Mouse (Mus musculus) heart, adult 9 months (tissue): ENCODE measurements at regions not wholly inside any gene's neighbourhood (a gene's known extent, or its start where the extent isn't known, plus 50 kb on each side); places are given as distances from the start of the nearest gene placed in this dataset.

Experiments used
- DNase-seq, 2 experiments: peaks; one replicate each; pipeline ENCODE4 v3.0.0; 2022; ENCODE audit warnings: low spot score in 2 of 2

DNA sequence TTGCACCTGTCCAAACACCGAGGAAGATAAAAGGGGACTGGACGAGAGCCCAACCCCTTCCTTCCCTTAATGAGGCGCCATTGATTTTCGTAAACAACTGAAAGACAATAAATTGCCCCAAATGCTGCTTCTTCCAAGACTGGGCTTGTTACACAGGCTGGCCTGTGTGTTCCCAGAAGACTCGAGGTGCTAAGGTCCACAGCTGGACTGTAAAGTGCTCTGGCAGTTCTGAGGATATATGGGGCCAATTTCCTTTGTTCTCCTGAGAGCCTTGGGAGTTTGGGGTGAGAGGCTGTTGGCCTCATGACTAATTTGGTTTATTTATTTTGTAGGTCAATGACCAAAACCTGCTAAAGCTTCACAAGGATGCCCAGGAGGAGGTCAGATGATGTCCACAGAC lies 377.3 kb upstream of the Prickle1 start:
- no peak for DNase-seq

DNA sequence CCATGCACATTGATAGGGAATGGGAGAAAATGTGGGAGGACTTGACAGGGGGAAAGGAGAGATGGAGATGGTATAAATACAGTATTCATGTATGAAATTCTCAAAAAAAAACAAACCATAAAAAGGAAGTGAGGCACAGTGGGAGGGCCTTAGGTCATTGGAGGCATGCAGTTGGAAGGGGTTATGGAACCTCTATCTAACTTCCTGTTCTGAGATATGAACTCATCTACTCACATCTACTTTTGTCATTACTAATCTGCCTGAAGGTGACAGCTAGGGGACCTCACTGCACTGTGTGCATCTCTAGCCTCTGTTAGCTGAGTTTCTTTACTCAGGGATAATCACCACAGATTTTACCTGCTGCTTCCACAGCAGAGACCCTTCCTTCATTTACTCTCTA lies 366.3 kb upstream of the Prickle1 start:
- no peak for DNase-seq

- DNase-seq = no peak
These were observed 364.2 kb upstream of the Prickle1 start for GRCm38 (mm10) chr15:93959931-93960330.

DNA sequence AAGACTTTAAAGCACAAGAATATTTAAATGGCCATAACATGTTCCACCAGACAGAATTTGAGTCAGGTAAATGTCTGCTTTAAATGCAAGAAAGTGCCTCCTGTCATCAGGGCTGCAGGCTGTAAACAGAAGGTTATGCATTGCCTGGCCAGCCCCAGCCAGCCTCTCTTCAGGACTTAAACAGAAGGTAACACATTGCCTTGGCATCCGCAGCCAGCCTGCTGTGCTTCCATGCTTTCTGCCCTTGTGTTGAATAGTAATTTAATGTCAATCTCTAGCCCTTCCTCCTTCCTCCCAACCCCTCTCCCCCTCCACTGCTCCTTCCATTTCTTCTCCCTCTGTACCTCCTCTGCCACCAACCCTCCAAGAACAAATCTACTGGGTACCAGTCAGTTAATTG lies 362.4 kb upstream of the Prickle1 start:
- no peak for DNase-seq

- no peak for DNase-seq
These were observed 361.1 kb upstream of the Prickle1 start for GRCm38 (mm10) chr15:93956801-93957200.

DNA sequence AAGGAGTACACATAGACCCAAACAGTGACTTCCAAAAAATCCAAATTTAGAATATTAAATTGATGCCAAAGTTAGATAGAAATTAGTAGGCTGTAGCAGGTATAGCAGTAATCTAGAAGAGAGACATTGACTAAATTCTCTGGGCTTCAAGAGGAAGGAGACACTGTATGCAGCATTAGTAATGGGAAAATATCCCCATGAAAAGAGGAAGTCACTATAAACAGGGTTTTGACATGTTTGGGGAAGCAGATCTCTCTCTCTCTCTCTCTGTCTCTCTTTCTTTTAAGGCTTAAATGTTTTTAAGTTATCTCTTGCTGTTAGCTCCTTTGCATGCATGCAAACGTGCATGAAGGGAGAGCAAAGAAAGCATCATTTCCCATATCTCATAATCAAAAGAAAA lies 357.9 kb upstream of the Prickle1 start:
- DNase-seq = no peak

- DNase-seq = no peak
These were observed 354.8 kb upstream of the Prickle1 start for GRCm38 (mm10) chr15:93950441-93950840.

DNA sequence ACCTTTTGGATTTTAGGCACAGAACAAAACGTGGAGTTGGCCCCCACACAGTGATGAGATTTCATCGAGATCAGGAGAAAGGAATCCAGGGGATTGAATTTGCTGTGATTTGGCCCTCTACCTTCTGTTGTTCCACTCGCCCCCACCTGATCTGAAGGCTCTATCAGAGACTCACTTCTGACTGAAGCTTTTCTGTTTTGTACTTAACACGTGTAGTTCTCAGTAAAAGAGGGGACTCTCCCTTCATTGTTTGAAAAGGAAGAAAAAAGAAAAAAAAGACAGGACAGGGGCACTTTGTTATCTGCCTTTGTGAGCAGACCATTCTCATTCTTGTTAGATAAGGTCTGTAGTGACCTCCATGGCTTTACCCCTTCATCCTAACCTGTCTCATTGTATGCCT lies 353.2 kb upstream of the Prickle1 start:
- no peak for DNase-seq

DNA sequence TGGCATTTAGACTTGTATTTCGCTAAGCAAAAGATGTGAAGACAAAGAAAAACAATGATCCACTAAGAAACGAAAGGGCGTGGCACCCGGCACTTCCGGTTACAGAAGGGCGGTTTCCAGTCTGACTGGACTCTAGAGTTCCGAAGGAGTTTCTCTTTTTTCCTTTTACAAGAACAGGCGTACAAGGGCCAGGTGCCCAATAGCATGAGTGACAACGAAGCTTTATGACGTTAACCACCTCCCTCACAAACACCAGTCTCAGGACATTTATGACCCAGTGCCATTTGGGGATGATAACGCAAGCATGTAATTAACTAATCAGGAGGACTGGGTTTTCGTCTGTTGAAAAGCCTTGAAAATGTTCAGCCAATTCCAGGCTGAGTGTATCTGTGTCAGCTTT lies 347.9 kb upstream of the Prickle1 start:
- no peak for DNase-seq

- DNase-seq = no peak
These were observed 337.3 kb upstream of the Prickle1 start for GRCm38 (mm10) chr15:93932971-93933496.

DNA sequence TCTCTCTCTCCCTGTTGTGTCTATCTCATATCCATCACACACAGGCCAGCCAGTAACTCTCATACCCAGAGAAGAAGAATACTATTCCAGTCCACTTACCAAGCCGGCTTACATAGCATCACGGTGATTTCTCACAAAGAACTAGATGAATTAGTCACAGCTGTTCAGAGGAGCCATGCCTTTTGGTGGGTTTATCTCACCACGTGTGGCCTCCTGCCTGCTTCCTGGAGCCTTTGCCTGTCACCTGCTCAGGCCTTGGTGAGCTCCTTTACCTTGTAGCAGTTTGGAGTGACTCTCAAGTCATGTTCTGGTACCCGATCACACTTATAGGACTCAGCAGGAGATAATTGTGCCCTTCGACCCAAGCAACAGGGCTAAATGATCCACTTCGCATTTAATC lies 331.2 kb upstream of the Prickle1 start:
- DNase-seq = no peak

GRCm38 (mm10) chr15:93926262-93926661 lies 330.6 kb upstream of the Prickle1 start:
- no peak for DNase-seq

- no peak for DNase-seq
These were observed 326.0 kb upstream of the Prickle1 start for GRCm38 (mm10) chr15:93921457-93922234.

- no peak for DNase-seq
These were observed 325.3 kb upstream of the Prickle1 start for GRCm38 (mm10) chr15:93920996-93921395.

GRCm38 (mm10) chr15:93919577-93919976 lies 323.9 kb upstream of the Prickle1 start:
- DNase-seq = no peak

DNA sequence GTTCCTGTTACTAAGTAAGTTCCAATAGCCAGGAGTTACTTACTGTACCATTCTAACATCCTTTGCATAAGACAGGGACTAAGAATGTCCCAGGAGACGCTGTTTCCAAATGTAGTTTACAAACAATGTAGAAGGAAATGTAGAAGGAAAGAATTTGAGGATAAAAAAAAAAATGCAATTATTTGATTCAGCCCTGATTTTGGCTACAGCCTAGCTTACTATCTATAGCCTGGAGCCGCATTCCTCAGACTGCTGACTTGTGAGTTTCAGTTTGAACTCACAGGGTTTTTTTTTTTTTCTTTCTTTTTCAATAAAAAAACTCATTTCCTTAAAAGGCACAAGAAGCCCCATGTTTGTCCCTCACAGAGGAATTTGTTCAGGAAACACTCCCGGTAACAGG lies 321.2 kb upstream of the Prickle1 start:
- DNase-seq = no peak

GRCm38 (mm10) chr15:93913462-93913861 lies 317.8 kb upstream of the Prickle1 start:
- DNase-seq = no peak

GRCm38 (mm10) chr15:93913041-93913440 lies 317.4 kb upstream of the Prickle1 start:
- no peak for DNase-seq

DNA sequence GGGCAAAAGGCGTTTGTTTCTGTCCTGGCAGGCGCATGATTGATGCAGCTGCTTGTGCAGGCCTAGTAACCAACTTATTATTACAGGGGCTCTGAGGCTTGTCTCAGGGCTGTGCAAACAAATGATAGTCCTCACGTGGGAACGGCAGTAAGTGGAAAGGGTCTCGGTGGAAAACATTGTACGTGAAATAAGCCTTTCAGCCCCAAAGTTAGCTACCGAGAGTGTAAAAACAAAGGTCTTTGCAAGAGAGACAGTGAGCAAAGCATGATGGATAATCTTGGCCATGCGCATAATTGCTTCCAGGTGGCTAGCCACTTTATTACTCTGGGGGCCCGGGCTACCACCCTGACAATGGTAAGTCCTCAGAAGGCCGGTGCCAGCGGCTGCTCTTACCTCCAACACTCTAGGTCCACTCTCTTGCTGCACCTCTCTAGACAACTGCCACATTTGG lies 315.3 kb upstream of the Prickle1 start:
- no peak for DNase-seq

- DNase-seq = no peak
These were observed 314.5 kb upstream of the Prickle1 start for GRCm38 (mm10) chr15:93910158-93910557.

DNA sequence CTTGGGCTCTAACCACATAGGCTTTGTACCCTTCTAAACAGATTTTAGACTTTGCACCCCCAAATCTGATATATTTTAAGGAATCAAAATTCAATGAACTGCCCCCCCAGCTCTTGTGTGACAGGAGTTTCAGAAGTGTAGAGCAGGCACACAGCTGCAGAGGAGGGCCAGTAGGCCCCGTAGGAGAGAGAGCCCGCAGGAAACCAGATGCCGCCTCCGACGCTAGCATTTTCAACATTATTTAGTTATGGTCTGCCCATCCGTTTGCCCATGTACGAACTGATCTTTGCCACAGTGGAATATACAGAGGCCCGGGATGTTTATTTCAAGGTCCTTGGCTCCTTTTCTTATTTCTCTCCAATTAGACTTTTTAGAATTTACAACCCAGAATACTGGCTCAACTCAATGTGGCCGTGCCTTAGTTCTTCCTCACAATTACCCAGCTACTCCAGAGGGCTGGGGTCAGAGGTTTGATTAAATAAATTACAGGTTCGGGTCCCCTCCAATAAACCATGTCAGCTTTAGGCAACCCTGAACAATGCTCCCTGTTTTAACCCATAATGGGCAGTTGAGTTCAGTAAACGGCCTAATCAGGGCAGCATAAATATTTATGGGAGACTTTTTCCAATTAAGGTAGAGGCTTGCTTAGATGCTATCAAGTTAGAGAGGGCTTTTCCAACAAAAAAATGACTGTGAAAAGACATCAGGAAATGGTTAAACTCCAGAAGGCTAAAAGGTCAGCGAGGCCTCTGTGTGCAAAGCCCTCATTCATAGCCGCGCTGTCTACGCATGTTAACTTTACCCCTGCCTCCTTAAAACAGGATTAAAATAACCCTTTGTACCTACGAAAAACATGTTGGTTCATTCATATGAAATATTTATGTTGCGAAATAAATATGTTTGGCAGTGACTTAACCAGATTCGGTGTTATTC lies 308.2 kb upstream of the Prickle1 start:
- DNase-seq = no peak

DNA sequence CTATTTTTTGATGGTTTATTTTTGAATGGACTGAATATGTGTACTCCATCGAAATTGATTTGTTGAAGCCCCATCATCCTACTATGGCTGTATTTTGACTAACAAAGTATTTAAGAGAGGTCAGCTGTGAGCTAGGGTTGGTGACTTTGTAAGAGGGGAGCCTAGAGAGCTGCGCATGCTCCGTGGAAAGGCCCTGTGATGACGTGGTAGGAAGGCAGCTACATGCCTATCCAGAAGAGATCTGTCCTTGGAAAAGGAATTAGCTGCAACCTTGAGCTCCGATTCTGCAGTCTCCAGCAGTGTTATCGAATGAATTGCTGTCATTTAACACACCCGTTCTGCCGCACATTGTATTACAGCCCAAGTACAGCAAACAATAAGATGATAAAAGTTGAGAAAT lies 287.1 kb upstream of the Prickle1 start:
- no peak for DNase-seq

DNA sequence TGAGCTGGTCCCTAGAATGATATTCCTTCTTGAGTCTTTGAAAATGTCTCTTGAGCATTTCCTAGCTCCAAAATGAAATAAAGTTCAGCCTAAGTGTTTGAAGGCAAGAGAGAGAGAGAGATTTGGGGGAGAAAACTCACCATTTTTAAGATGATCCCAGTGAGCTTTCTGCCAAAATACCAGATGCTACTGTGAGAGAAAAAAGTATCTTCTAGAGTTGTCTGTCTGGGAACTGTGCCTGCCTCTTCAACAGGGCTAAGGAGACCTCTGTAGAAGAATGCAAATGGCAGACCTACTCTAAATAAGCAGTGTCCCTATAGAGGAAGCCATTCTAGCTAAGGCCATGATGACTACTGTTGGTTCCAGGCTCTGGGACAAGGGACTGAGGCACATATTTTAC lies 285.6 kb upstream of the Prickle1 start:
- DNase-seq = no peak
